Mouse (Mus musculus) embryonic fibroblast, embryonic 13.5 days (primary cell): ENCODE results near the gene Ncbp3. TPM values are rescaled to one million over a fixed set of nuclear protein-coding genes. Genes with fewer than 3 reads are reported as not detected.

ENCODE experiments used
- H3K27ac ChIP-seq: 2 replicates; pipeline ENCODE4 v1.5.1; 2012; ENCODE audit warnings: low read length, control low read depth, inconsistent platforms; ENCODE audit not compliant: insufficient read depth
- H3K4me1 ChIP-seq: 2 replicates; pipeline ENCODE4 v1.6.1; 2011; ENCODE audit warnings: low read length; ENCODE audit not compliant: control insufficient read depth, insufficient read depth
- H3K4me3 ChIP-seq: 2 replicates; pipeline ENCODE4 v1.5.1; 2011; ENCODE audit warnings: mild to moderate bottlenecking, control low read depth, low read length; ENCODE audit not compliant: insufficient read depth
- CTCF ChIP-seq: IDR thresholded peaks from 2 replicates; pipeline ENCODE4 v1.5.1; 2011; ENCODE audit warnings: mild to moderate bottlenecking, control low read depth, low read length, moderate library complexity, borderline replicate concordance; ENCODE audit not compliant: insufficient read depth
- POLR2A ChIP-seq: IDR thresholded peaks from 2 replicates; pipeline ENCODE4 v1.6.1; 2011; ENCODE audit warnings: low read depth, mild to moderate bottlenecking, control low read depth, low read length, moderate library complexity
- polyA plus RNA-seq: library from polyadenylated mRNA; stranded (reverse); fragments of >200 nt; gene quantifications from 2 replicates; pipeline ENCODE4 v1.2.4, GENCODE M21; 2011; ENCODE audit warnings: low read depth; ENCODE audit not compliant: missing spikeins, insufficient read length

Gene Ncbp3
- polyA plus RNA-seq, 1 experiment = 11.1 TPM

- TF ChIP-seq CTCF (no peak), POLR2A (no peak)
- no peak overlapping the region for H3K27ac ChIP-seq
- no peak overlapping the region for H3K4me3 ChIP-seq
- H3K4me1 ChIP-seq = peaks cover 2% of the 10 kb centered on the region; the same call in 1 of the 2 replicates
Measured at GRCm38 (mm10) chr11:73132999-73133398, 85.4 kb downstream of the Ncbp3 start.

GRCm38 (mm10) chr11:73134222-73134621, 86.6 kb downstream of the Ncbp3 start:
- Histone ChIP-seq H3K4me3 (no peak overlapping the region), H3K4me1 (peaks cover 2% of the 10 kb centered on the region; the same call in 1 of the 2 replicates), H3K27ac (no peak overlapping the region)
- TF ChIP-seq CTCF (no peak), POLR2A (no peak)

DNA sequence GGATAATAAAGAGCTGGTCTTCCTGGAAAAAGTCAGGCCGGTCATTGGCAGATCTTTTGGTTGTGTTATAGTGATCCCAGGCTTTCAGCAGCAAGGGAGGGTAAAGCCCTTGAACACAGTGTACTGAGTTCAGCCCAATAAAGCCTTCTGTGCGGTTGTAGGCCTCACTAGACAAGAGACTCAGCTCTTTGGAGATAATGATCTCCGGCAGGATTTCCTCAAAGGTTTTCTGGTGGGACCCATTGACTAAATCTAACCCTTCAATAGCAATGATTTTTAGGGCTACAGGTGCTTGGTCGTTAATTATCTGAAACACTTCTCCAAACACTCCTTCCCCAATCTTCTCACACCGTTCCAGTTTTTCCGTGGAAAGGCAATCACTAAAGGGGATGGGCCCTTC, 89.0 kb downstream of the Ncbp3 start:
- Histone ChIP-seq H3K4me1 (peaks cover 2% of the 10 kb centered on the region; the same call in 1 of the 2 replicates), H3K27ac (no peak overlapping the region), H3K4me3 (peak overlapping the region; percentile 90)
- no peak for TF ChIP-seq CTCF
- TF ChIP-seq POLR2A = no peak

DNA sequence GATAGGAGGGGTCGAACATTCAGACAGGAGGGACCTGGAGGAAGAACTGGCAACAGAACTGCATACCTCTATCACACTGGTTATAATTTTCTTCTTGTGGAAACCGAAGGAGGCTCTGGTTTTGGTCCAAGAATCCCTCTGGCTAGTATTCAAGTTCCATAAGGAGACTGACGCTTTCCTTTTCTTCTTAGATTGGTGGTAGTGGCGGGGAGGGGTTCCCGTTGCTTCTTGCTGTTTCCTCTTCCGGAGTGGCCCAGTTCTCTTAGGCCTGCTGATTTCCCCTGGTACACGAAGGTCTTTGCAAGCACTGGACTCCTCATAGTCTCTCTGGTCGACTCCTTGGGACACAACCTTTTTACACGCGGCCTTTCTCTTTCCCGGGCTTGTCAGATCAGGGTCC, 89.5 kb downstream of the Ncbp3 start:
- Histone ChIP-seq H3K4me3 (peak overlapping the region; percentile 90), H3K27ac (no peak overlapping the region), H3K4me1 (peaks cover 2% of the 10 kb centered on the region; the same call in 1 of the 2 replicates)
- TF ChIP-seq CTCF (no peak), POLR2A (no peak)

GRCm38 (mm10) chr11:73137591-73138501, 90.3 kb downstream of the Ncbp3 start, which contains the start of gene Haspin:
Gene Haspin, minus strand, starts transcription at chr11:73138294.
- H3K4me3 ChIP-seq = peak within 1 kb of the TSS; percentile 90
- peaks cover 2% of the 10 kb centered on the region; the same call in 1 of the 2 replicates for H3K4me1 ChIP-seq
- no peak within 1 kb of the TSS for H3K27ac ChIP-seq
- peak; percentile 47; the same call in 1 of the 2 replicates for TF ChIP-seq POLR2A
- peak; percentile 73 for TF ChIP-seq CTCF

Other genes with a start within 250 kb of the Ncbp3 start
- gene Atp2a3, start 86.6 kb upstream of the Ncbp3 start, polyA plus RNA-seq = 0.30 TPM in 1 of 2 replicates, not detected in the other
- gene P2rx1, start 48.7 kb upstream of the Ncbp3 start, polyA plus RNA-seq = not detected in 2 replicates
- 4.2 and 6.7 TPM in 2 replicates for gene Camkk1, start 28.8 kb upstream of the Ncbp3 start, polyA plus RNA-seq
- not detected in 2 replicates for gene Itgae, start 42.8 kb downstream of the Ncbp3 start, polyA plus RNA-seq
- 5.6 and 6.4 TPM in 2 replicates for gene Haspin, start 90.5 kb downstream of the Ncbp3 start, polyA plus RNA-seq
- 4.2 and 4.5 TPM in 2 replicates for gene P2rx5, start 112.6 kb downstream of the Ncbp3 start, polyA plus RNA-seq
- 37.9 and 40.7 TPM in 2 replicates for gene Emc6, start 129.3 kb downstream of the Ncbp3 start, polyA plus RNA-seq
- 129 and 131 TPM in 2 replicates for gene Tax1bp3, start 129.3 kb downstream of the Ncbp3 start, polyA plus RNA-seq
- gene Ctns, start 151.3 kb downstream of the Ncbp3 start, polyA plus RNA-seq = 17.9 and 22.1 TPM in 2 replicates
- gene Shpk, start 151.7 kb downstream of the Ncbp3 start, polyA plus RNA-seq = 2.2 and 2.4 TPM in 2 replicates
- not detected in 2 replicates for gene Trpv1, start 186.5 kb downstream of the Ncbp3 start, polyA plus RNA-seq
- gene Trpv3, start 219.6 kb downstream of the Ncbp3 start, polyA plus RNA-seq = not detected in 2 replicates